Mouse (Mus musculus) lung, embryonic 16.5 days (tissue): ENCODE measurements around the gene Wfdc6a. TPM values are rescaled to one million over a fixed set of nuclear protein-coding genes. Genes with fewer than 3 reads are reported as not detected.
"Not testable (repeated sequence)": the region's sequence is repeated elsewhere in the genome, so short reads cannot be mapped to it uniquely, and the experiment has no call there.

ENCODE experiments used
- ATAC-seq: fragments of 200-750 bp; cut with Nextera tagmentation; 2 replicates; pipeline ENCODE4 v1.8.0; 2017; ENCODE audit warnings: low read depth, mild to moderate bottlenecking, moderate library complexity
- H3K27ac ChIP-seq: fragments of 300-500 bp; sonication (generic); 2 replicates; pipeline ENCODE4 v1.5.1; 2014; ENCODE audit warnings: mild to moderate bottlenecking, control low read depth, low read length
- H3K27me3 ChIP-seq: fragments of 300-500 bp; sonication (generic); 2 replicates; pipeline ENCODE4 v1.6.1; 2014; ENCODE audit warnings: low read depth, low read length, mixed read lengths; ENCODE audit not compliant: control insufficient read depth, insufficient read depth
- H3K36me3 ChIP-seq: fragments of 300-500 bp; sonication (generic); 2 replicates; pipeline ENCODE4 v1.6.1; 2014; ENCODE audit warnings: low read length; ENCODE audit not compliant: control insufficient read depth, insufficient read depth
- H3K4me1 ChIP-seq: fragments of 300-500 bp; sonication (generic); replicated peaks from 2 replicates; pipeline ENCODE4 v1.6.1; 2014; ENCODE audit warnings: low read length, mixed read lengths; ENCODE audit not compliant: control insufficient read depth, insufficient read depth
- H3K4me2 ChIP-seq: fragments of 300-500 bp; sonication (generic); 2 replicates; pipeline ENCODE4 v1.6.1; 2014; ENCODE audit warnings: low read depth, low read length, control low read depth
- H3K4me3 ChIP-seq: fragments of 300-500 bp; sonication (generic); 2 replicates; pipeline ENCODE4 v1.5.1; 2014; ENCODE audit warnings: mild to moderate bottlenecking, low read length, control low read depth
- H3K9ac ChIP-seq: fragments of 300-500 bp; sonication (generic); 2 replicates; pipeline ENCODE4 v1.6.1; 2014; ENCODE audit warnings: low read length, control low read depth
- H3K9me3 ChIP-seq: fragments of 300-500 bp; sonication (generic); 2 replicates; pipeline ENCODE4 v1.6.1; 2016; ENCODE audit warnings: low read length; ENCODE audit not compliant: control insufficient read depth
- WGBS: fragments of 180-500 bp; shearing (Covaris S2); extraction: QIAGEN DNeasy Blood & Tissue Kit; methylation state at CpG from one replicate; pipeline ENCODE4 v1.1.7; 2014; 5-methylcytosine and 5-hydroxymethylcytosine counted together
- polyA plus RNA-seq: library from polyadenylated mRNA; unstranded; fragments of >200 nt; fragmentation: Nextera tagmentation; extraction: Ambion mirVana; gene quantifications from 2 replicates; pipeline ENCODE4 v1.2.1, GENCODE M21; 2015

Gene Wfdc6a
- polyA plus RNA-seq: 0.92 and 1.4 TPM in 2 replicates

- H3K27ac ChIP-seq, H3K4me3 ChIP-seq, H3K4me1 ChIP-seq, H3K9me3 ChIP-seq, H3K4me2 ChIP-seq, H3K27me3 ChIP-seq, H3K36me3 ChIP-seq, H3K9ac ChIP-seq: not testable (repeated sequence)
- ATAC-seq: peak; percentile 71
- 38% methylated on average over 13 of the region's 13 CpGs for WGBS
Measured at GRCm38 (mm10) chr2:164585025-164585725, at the start of gene Wfdc6a. Wfdc6a (minus strand) TSS chr2:164585447.

- no peak overlapping the region for H3K27ac ChIP-seq
- no peaks in the 10 kb centered on the region for H3K36me3 ChIP-seq
- no peak for ATAC-seq
- no peak overlapping the region for H3K4me2 ChIP-seq
- H3K9me3 ChIP-seq: no peaks in the 10 kb centered on the region
- H3K27me3 ChIP-seq: no peaks in the 10 kb centered on the region
- no peak overlapping the region for H3K4me3 ChIP-seq
- 76% methylated on average over 4 of the region's 4 CpGs for WGBS
- no peaks in the 10 kb centered on the region for H3K4me1 ChIP-seq
- no peak overlapping the region for H3K9ac ChIP-seq
Measured at GRCm38 (mm10) chr2:164621775-164622174, 36.5 kb upstream of the Wfdc6a start.

GRCm38 (mm10) chr2:164619050-164619449 is 33.8 kb upstream of the Wfdc6a start:
- H3K4me3 ChIP-seq: no peak overlapping the region
- no peaks in the 10 kb centered on the region for H3K27me3 ChIP-seq
- no peak overlapping the region for H3K9ac ChIP-seq
- H3K4me1 ChIP-seq: no peaks in the 10 kb centered on the region
- no peaks in the 10 kb centered on the region for H3K36me3 ChIP-seq
- H3K27ac ChIP-seq: no peak overlapping the region
- no peak overlapping the region for H3K4me2 ChIP-seq
- H3K9me3 ChIP-seq: no peaks in the 10 kb centered on the region
- 47% methylated on average over 5 of the region's 5 CpGs for WGBS
- no peak for ATAC-seq

- ATAC-seq: no peak
- H3K9me3 ChIP-seq: no peaks in the 10 kb centered on the region
- 84% methylated on average over 3 of the region's 3 CpGs for WGBS
- no peak overlapping the region for H3K4me3 ChIP-seq
- no peaks in the 10 kb centered on the region for H3K4me1 ChIP-seq
- no peak overlapping the region for H3K4me2 ChIP-seq
- H3K36me3 ChIP-seq: no peaks in the 10 kb centered on the region
- H3K27ac ChIP-seq: no peak overlapping the region
- H3K9ac ChIP-seq: no peak overlapping the region
- no peaks in the 10 kb centered on the region for H3K27me3 ChIP-seq
Measured at GRCm38 (mm10) chr2:164615386-164615785, 30.1 kb upstream of the Wfdc6a start.

- ATAC-seq, H3K4me3 ChIP-seq, H3K4me2 ChIP-seq, H3K36me3 ChIP-seq, H3K9ac ChIP-seq, H3K4me1 ChIP-seq, H3K9me3 ChIP-seq, H3K27ac ChIP-seq, H3K27me3 ChIP-seq: not testable (repeated sequence)
- 36% methylated on average over 8 of the region's 8 CpGs for WGBS
Measured at GRCm38 (mm10) chr2:164613471-164613870, 28.2 kb upstream of the Wfdc6a start, which contains the start of the genes Wfdc6b and Wfdc8. Wfdc6b (plus strand) TSS chr2:164613522. Wfdc8 (minus strand) TSS chr2:164613626.

GRCm38 (mm10) chr2:164608781-164609180 is 23.5 kb upstream of the Wfdc6a start:
- H3K9ac ChIP-seq: no peak overlapping the region
- H3K27me3 ChIP-seq: no peaks in the 10 kb centered on the region
- no peaks in the 10 kb centered on the region for H3K4me1 ChIP-seq
- H3K4me3 ChIP-seq: no peak overlapping the region
- no peaks in the 10 kb centered on the region for H3K9me3 ChIP-seq
- 50% methylated on average over 6 of the region's 6 CpGs for WGBS
- no peak overlapping the region for H3K4me2 ChIP-seq
- H3K36me3 ChIP-seq: no peaks in the 10 kb centered on the region
- ATAC-seq: no peak
- no peak overlapping the region for H3K27ac ChIP-seq

- H3K27ac ChIP-seq: no peak overlapping the region
- H3K9me3 ChIP-seq: no peaks in the 10 kb centered on the region
- no peak overlapping the region for H3K4me3 ChIP-seq
- no peaks in the 10 kb centered on the region for H3K36me3 ChIP-seq
- WGBS: 84% methylated on average over 8 of the region's 8 CpGs
- ATAC-seq: no peak
- H3K27me3 ChIP-seq: no peaks in the 10 kb centered on the region
- H3K4me1 ChIP-seq: no peaks in the 10 kb centered on the region
- H3K4me2 ChIP-seq: no peak overlapping the region
- H3K9ac ChIP-seq: no peak overlapping the region
Measured at GRCm38 (mm10) chr2:164604411-164604810, 19.2 kb upstream of the Wfdc6a start.

GRCm38 (mm10) chr2:164603482-164603881 is 18.2 kb upstream of the Wfdc6a start:
- Histone ChIP-seq H3K4me3 (no peak overlapping the region), H3K27me3 (no peaks in the 10 kb centered on the region), H3K4me2 (no peak overlapping the region), H3K36me3 (no peaks in the 10 kb centered on the region), H3K9me3 (no peaks in the 10 kb centered on the region), H3K4me1 (no peaks in the 10 kb centered on the region), H3K27ac (no peak overlapping the region), H3K9ac (no peak overlapping the region)
- ATAC-seq: no peak
- WGBS: 91% methylated on average over 3 of the region's 3 CpGs

- 66% methylated on average over 3 of the region's 3 CpGs for WGBS
- no peaks in the 10 kb centered on the region for H3K36me3 ChIP-seq
- H3K9me3 ChIP-seq: no peaks in the 10 kb centered on the region
- no peaks in the 10 kb centered on the region for H3K27me3 ChIP-seq
- H3K4me3 ChIP-seq: no peak overlapping the region
- H3K27ac ChIP-seq: no peak overlapping the region
- H3K9ac ChIP-seq: no peak overlapping the region
- no peaks in the 10 kb centered on the region for H3K4me1 ChIP-seq
- H3K4me2 ChIP-seq: no peak overlapping the region
- no peak for ATAC-seq
Measured at GRCm38 (mm10) chr2:164600179-164600578, 14.9 kb upstream of the Wfdc6a start.
